Mouse (Mus musculus) intestine, embryonic 16.5 days (tissue): ENCODE measurements at regions not wholly inside any gene's neighbourhood (a gene's known extent, or its start where the extent isn't known, plus 50 kb on each side); places are given as distances from the start of the nearest gene placed in this dataset.

Experiments used
- ATAC-seq: fragments of 200-750 bp; cut with Nextera tagmentation; 2 replicates; pipeline ENCODE4 v1.8.0; 2017; ENCODE audit warnings: moderate TSS enrichment, moderate library complexity
- H3K27ac ChIP-seq: fragments of 300-500 bp; sonication (generic); 2 replicates; pipeline ENCODE4 v1.5.1; 2014; ENCODE audit warnings: mild to moderate bottlenecking, low read length
- H3K27me3 ChIP-seq: fragments of 300-500 bp; sonication (generic); replicated peaks from 2 replicates; pipeline ENCODE4 v1.6.1; 2014; ENCODE audit warnings: low read length, control low read depth, mixed read lengths; ENCODE audit not compliant: control insufficient read depth, insufficient read depth
- H3K36me3 ChIP-seq: fragments of 300-500 bp; sonication (generic); 2 replicates; pipeline ENCODE4 v1.6.1; 2014; ENCODE audit warnings: low read length, control low read depth; ENCODE audit not compliant: control insufficient read depth, insufficient read depth
- H3K4me1 ChIP-seq: fragments of 300-500 bp; sonication (generic); 2 replicates; pipeline ENCODE4 v1.6.1; 2014; ENCODE audit warnings: low read length, control low read depth, mixed read lengths; ENCODE audit not compliant: control insufficient read depth, insufficient read depth
- H3K4me2 ChIP-seq: fragments of 300-500 bp; sonication (generic); 2 replicates; pipeline ENCODE4 v1.6.1; 2014; ENCODE audit warnings: low read depth, low read length, control low read depth
- H3K4me3 ChIP-seq: fragments of 300-500 bp; sonication (generic); 2 replicates; pipeline ENCODE4 v1.5.1; 2014; ENCODE audit warnings: mild to moderate bottlenecking, low read length
- H3K9ac ChIP-seq: fragments of 300-500 bp; sonication (generic); 2 replicates; pipeline ENCODE4 v1.6.1; 2014; ENCODE audit warnings: low read depth, low read length
- H3K9me3 ChIP-seq: fragments of 300-500 bp; sonication (generic); 2 replicates; pipeline ENCODE4 v1.6.1; 2016; ENCODE audit warnings: low read length, control low read depth; ENCODE audit not compliant: control insufficient read depth
- WGBS: fragments of 180-500 bp; shearing (Covaris S2); extraction: QIAGEN DNeasy Blood & Tissue Kit; methylation state at CpG from one replicate; pipeline ENCODE4 v1.1.7; 2014; 5-methylcytosine and 5-hydroxymethylcytosine counted together

DNA sequence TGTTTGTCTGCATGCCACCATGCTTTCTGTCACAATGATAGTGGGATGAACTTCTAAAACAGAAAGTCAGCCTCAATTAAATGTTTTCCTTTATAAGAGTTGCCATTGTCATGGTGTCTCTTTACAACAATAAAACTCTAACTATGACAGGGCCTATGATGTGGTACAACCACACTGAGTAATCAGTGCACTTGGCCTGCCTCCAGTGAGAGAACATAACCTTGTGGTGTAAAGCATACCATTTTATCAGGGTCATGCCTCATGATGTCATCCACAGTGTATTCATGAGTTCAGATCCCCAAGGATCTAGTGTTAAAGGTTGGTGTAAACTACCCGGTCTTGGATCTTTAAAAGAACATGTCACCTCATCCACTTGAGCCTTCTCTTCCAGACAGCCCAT is 255.9 kb downstream of the Pla2g4a start:
- Histone ChIP-seq H3K9ac (no peak overlapping the region), H3K27me3 (no peaks in the 10 kb centered on the region), H3K9me3 (no peaks in the 10 kb centered on the region), H3K4me2 (no peak overlapping the region), H3K4me1 (no peaks in the 10 kb centered on the region), H3K36me3 (no peaks in the 10 kb centered on the region), H3K27ac (no peak overlapping the region), H3K4me3 (no peak overlapping the region)
- ATAC-seq = no peak
- WGBS = 79% methylated on average over 1 of the region's 1 CpGs

DNA sequence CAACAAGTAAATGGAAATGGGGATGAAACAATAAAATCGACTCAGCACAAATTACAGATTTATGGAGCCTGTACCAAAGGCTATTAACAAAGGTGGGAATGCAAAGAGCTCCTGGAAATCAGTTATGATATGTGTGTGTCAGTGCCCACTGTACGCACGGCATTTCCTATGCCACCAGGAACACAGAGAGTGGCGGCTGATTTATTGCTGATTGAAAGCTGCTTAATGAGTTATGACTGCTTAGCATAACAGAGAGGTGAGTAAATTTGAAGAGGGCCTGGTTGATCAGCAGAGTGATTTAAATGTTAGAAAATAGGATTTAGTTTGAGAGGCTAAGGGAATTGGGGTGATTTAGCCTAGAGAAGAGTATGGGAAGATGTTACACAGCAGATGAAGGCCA is 261.7 kb downstream of the Pla2g4a start:
- Histone ChIP-seq H3K27me3 (no peaks in the 10 kb centered on the region), H3K4me1 (no peaks in the 10 kb centered on the region), H3K9ac (no peak overlapping the region), H3K27ac (no peak overlapping the region), H3K4me3 (no peak overlapping the region), H3K9me3 (no peaks in the 10 kb centered on the region), H3K4me2 (no peak overlapping the region), H3K36me3 (no peaks in the 10 kb centered on the region)
- no peak for ATAC-seq
- WGBS = 78% methylated on average over 4 of the region's 4 CpGs

DNA sequence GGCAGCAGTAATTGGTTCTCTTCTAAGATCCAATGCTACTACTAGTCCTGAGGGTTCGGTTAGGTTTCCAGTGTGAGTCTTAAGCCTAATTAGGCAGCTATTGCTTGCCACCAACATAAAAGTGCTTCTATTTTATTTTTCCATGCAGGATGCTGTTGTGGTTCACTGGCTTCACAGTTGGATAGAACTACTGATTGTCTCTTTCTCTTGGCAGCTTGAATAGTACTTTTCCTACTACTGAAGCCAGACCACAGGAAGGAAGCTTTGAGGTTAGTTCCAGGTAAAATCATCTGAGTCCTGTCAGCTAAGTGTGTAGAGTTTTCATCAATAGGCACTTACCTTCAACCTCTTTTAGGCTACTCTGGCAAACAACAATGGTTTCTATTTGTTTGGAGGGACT is 286.9 kb downstream of the Pla2g4a start:
- ATAC-seq = no peak
- 80% methylated on average over 1 of the region's 1 CpGs for WGBS
- Histone ChIP-seq H3K27ac (no peak overlapping the region), H3K27me3 (no peaks in the 10 kb centered on the region), H3K4me3 (no peak overlapping the region), H3K9me3 (no peaks in the 10 kb centered on the region), H3K9ac (no peak overlapping the region), H3K4me1 (no peaks in the 10 kb centered on the region), H3K36me3 (no peaks in the 10 kb centered on the region), H3K4me2 (no peak overlapping the region)

DNA sequence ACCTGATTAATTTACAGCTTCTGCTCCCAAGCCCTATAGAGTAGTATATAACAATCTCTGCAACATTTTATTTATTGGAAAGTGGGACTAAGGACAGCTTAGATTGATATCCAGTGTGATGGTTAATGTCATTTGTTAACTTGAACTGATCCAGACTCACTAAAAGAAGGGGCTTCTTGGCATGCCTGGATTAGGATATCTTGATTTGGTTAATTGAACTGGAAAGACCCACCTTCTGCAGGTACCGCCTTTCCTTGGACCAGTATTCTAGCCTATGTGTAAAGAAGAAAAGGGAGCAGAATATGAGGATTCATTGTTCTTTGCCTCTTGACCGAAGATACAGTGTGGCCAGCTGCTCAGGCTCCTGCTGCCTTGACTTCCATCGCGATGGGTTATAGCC is 288.5 kb downstream of the Pla2g4a start:
- no peak overlapping the region for H3K9ac ChIP-seq
- 90% methylated on average over 4 of the region's 4 CpGs for WGBS
- H3K36me3 ChIP-seq = no peaks in the 10 kb centered on the region
- H3K27me3 ChIP-seq = no peaks in the 10 kb centered on the region
- no peak overlapping the region for H3K27ac ChIP-seq
- H3K4me3 ChIP-seq = no peak overlapping the region
- no peaks in the 10 kb centered on the region for H3K9me3 ChIP-seq
- no peak overlapping the region for H3K4me2 ChIP-seq
- H3K4me1 ChIP-seq = no peaks in the 10 kb centered on the region
- no peak for ATAC-seq

DNA sequence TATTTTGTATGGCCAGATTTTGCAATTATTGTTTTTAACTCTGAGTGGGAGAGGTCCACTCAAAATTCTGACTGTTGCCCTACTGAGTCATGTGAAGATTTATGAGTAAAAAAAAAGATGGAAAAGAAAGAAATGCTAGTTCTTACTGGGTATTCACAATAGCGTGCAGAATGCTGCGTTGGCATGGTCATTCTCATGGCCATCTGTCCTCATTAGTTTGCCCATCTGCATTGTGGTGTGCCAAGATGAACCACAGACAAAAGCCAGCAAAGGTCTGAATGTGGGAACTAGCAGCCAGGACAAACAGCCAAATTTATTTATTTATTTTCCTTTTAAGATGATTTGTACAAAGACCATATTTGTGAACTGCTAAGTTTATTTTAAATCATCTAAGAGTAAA is 289.0 kb downstream of the Pla2g4a start:
- H3K4me3 ChIP-seq = no peak overlapping the region
- no peak overlapping the region for H3K4me2 ChIP-seq
- H3K27me3 ChIP-seq = no peaks in the 10 kb centered on the region
- WGBS = 80% methylated on average over 2 of the region's 2 CpGs
- no peak overlapping the region for H3K27ac ChIP-seq
- no peak for ATAC-seq
- H3K9me3 ChIP-seq = no peaks in the 10 kb centered on the region
- no peaks in the 10 kb centered on the region for H3K4me1 ChIP-seq
- H3K9ac ChIP-seq = no peak overlapping the region
- H3K36me3 ChIP-seq = no peaks in the 10 kb centered on the region

DNA sequence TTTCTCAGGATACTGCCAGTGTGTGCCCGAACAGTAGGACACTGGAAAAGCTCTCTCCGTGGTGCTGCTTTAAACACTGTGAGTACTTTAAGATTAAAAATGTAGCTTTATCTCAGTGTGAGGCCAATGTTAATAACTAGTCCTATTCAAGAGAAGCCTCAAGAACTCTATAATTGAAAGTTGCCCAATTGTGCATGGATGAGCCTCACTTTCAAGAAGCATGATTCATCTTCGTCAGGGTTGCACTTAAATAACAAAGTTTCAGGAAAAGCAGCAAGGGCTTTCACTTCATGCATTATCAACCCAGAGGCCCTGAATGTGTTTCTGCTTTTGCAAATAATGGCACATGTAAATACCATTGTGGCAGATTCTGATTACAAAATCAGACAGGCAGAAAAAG is 290.0 kb downstream of the Pla2g4a start:
- no peaks in the 10 kb centered on the region for H3K4me1 ChIP-seq
- no peak overlapping the region for H3K27ac ChIP-seq
- no peak overlapping the region for H3K4me2 ChIP-seq
- no peaks in the 10 kb centered on the region for H3K36me3 ChIP-seq
- H3K4me3 ChIP-seq = no peak overlapping the region
- H3K9ac ChIP-seq = no peak overlapping the region
- 58% methylated on average over 3 of the region's 3 CpGs for WGBS
- H3K27me3 ChIP-seq = no peaks in the 10 kb centered on the region
- no peaks in the 10 kb centered on the region for H3K9me3 ChIP-seq
- ATAC-seq = no peak
